Mouse (Mus musculus) testis, adult 2 months (tissue): ENCODE data around the gene Zfp668.

ENCODE experiments used
- CTCF ChIP-seq: fragments of 200-500 bp; IDR thresholded peaks from 2 replicates; pipeline ENCODE4 v1.5.1; 2012; ENCODE audit warnings: low read depth, mild to moderate bottlenecking, inconsistent platforms, low read length, moderate library complexity; ENCODE audit not compliant: control insufficient read depth, insufficient read depth, insufficient replicate concordance
- POLR2A ChIP-seq: fragments of 200-500 bp; IDR thresholded peaks from 2 replicates; pipeline ENCODE4 v1.6.1; 2012; ENCODE audit warnings: low read depth, mild to moderate bottlenecking, inconsistent platforms, low read length, moderate library complexity; ENCODE audit not compliant: control insufficient read depth

GRCm38 (mm10) chr7:127869149-127869810, 7.3 kb downstream of the Zfp668 start:
- no peak for TF ChIP-seq POLR2A
- TF ChIP-seq CTCF, result no peak
